Mouse (Mus musculus) intestine, postnatal 0 days (tissue): ENCODE results near the gene Mafb. TPM values are rescaled to one million over a fixed set of nuclear protein-coding genes. Genes with fewer than 3 reads are reported as not detected.
A peak's percentile ranks its signal among the peaks of the same experiment; 100 is the strongest.

Experiments used
- ATAC-seq: fragments of 200-750 bp; cut with Nextera tagmentation; 2 replicates; pipeline ENCODE4 v1.8.0; 2017; ENCODE audit warnings: mild to moderate bottlenecking, moderate TSS enrichment, moderate library complexity
- H3K27ac ChIP-seq: fragments of 300-500 bp; sonication (generic); 2 replicates; pipeline ENCODE4 v1.5.1; 2014; ENCODE audit warnings: mild to moderate bottlenecking, low read depth, low read length, moderate library complexity
- H3K27me3 ChIP-seq: fragments of 300-500 bp; sonication (generic); replicated peaks from 2 replicates; pipeline ENCODE4 v1.6.1; 2014; ENCODE audit warnings: low read length, mixed read lengths; ENCODE audit not compliant: control insufficient read depth, insufficient read depth
- H3K36me3 ChIP-seq: fragments of 300-500 bp; sonication (generic); 2 replicates; pipeline ENCODE4 v1.6.1; 2014; ENCODE audit warnings: mild to moderate bottlenecking, moderate library complexity; ENCODE audit not compliant: control insufficient read depth, insufficient read depth
- H3K4me1 ChIP-seq: fragments of 300-500 bp; sonication (generic); replicated peaks from 2 replicates; pipeline ENCODE4 v1.6.1; 2014; ENCODE audit warnings: antibody characterized with exemption, low read length, mixed read lengths; ENCODE audit not compliant: control insufficient read depth, insufficient read depth
- H3K4me2 ChIP-seq: fragments of 300-500 bp; sonication (generic); replicated peaks from 2 replicates; pipeline ENCODE4 v1.6.1; 2014; ENCODE audit warnings: low read depth, mild to moderate bottlenecking, moderate library complexity
- H3K4me3 ChIP-seq: fragments of 300-500 bp; sonication (generic); 2 replicates; pipeline ENCODE4 v1.5.1; 2014; ENCODE audit warnings: low read depth, low read length
- H3K9ac ChIP-seq: fragments of 300-500 bp; sonication (generic); 2 replicates; pipeline ENCODE4 v1.6.1; 2014; ENCODE audit warnings: mild to moderate bottlenecking, low read depth, low read length
- H3K9me3 ChIP-seq: fragments of 300-500 bp; sonication (generic); 2 replicates; pipeline ENCODE4 v1.6.1; 2016; ENCODE audit warnings: mixed run types; ENCODE audit not compliant: control insufficient read depth
- CTCF ChIP-seq: sonication (generic); IDR thresholded peaks from 2 replicates; pipeline ENCODE4 v1.5.1; 2016; ENCODE audit warnings: low read depth, mild to moderate bottlenecking, control low read depth, antibody characterized with exemption, moderate library complexity
- WGBS: fragments of 180-500 bp; shearing (Covaris S2); extraction: QIAGEN DNeasy Blood & Tissue Kit; methylation state at CpG from one replicate; pipeline ENCODE4 v1.1.7; 2014; 5-methylcytosine and 5-hydroxymethylcytosine counted together
- polyA plus RNA-seq: library from polyadenylated mRNA; unstranded; fragments of >200 nt; fragmentation: Nextera tagmentation; extraction: Ambion mirVana; gene quantifications from 2 replicates; pipeline ENCODE4 v1.2.1, GENCODE M21; 2015

The Mafb gene
- polyA plus RNA-seq, 1 experiment from 2014 or later, result 98.5 TPM

GRCm38 (mm10) chr2:160339595-160339994 lies 27.3 kb downstream of the Mafb start:
- Histone ChIP-seq H3K9me3 (no peaks in the 10 kb centered on the region), H3K9ac (no peak overlapping the region), H3K27ac (peak overlapping the region; percentile 58), H3K4me3 (no peak overlapping the region), H3K27me3 (no peaks in the 10 kb centered on the region), H3K4me1 (no peaks in the 10 kb centered on the region), H3K36me3 (no peaks in the 10 kb centered on the region), H3K4me2 (no peak overlapping the region)
- 66% methylated on average over 5 of the region's 5 CpGs for WGBS
- peak; percentile 65 for ATAC-seq
- TF ChIP-seq CTCF, result no peak

DNA sequence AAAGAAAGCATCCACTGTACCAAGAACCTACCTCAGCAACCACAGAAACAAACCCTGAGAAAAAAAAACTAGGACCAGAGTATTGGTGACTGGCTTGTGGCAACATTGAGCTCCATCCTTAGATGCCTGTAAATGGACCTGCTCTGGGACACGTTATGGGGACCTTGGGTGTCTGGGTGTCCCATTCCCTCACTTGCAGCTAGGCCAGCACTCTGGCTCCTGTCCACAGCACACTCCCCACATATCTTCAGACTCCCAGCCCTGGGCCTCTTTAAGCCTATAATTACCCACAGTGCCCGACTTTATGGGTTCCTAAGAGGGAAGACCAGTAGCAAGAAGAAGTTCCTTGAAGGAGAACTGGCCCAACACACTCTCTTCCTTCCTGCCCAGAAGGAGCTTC lies 30.8 kb downstream of the Mafb start:
- no peak overlapping the region for H3K4me2 ChIP-seq
- no peak for TF ChIP-seq CTCF
- H3K4me1 ChIP-seq, result peaks cover 8% of the 10 kb centered on the region; the same call in 1 of the 2 replicates
- H3K36me3 ChIP-seq, result no peaks in the 10 kb centered on the region
- H3K9me3 ChIP-seq, result no peaks in the 10 kb centered on the region
- ATAC-seq, result no peak
- WGBS, result 38% methylated on average over 2 of the region's 2 CpGs
- no peak overlapping the region; the same call in 1 of the 2 replicates for H3K27ac ChIP-seq
- no peaks in the 10 kb centered on the region for H3K27me3 ChIP-seq
- H3K4me3 ChIP-seq, result no peak overlapping the region
- no peak overlapping the region for H3K9ac ChIP-seq

DNA sequence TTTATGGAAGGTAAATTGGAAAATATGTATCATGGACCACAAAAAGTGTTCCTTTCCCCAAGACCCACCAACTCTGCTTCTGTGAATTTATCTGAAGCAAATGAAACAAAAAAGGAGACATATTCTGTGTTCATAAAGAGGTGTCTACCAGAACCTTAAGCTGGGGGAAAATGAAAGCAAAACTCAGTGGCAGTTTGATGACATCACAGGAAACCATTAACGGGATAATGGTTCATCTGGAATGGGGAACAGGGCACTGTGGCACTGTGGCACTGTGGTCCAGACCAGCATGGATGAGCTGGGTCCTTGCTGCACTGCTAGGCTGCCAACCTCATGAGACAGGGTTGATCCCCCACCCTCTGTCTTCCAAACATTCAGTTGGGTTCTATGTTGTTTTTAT lies 31.8 kb downstream of the Mafb start:
- Histone ChIP-seq H3K9ac (no peak overlapping the region), H3K4me3 (no peak overlapping the region), H3K27ac (no peak overlapping the region; the same call in 1 of the 2 replicates), H3K27me3 (no peaks in the 10 kb centered on the region), H3K4me1 (peaks cover 8% of the 10 kb centered on the region; the same call in 1 of the 2 replicates), H3K36me3 (no peaks in the 10 kb centered on the region), H3K4me2 (no peak overlapping the region), H3K9me3 (no peaks in the 10 kb centered on the region)
- TF ChIP-seq CTCF, result no peak
- WGBS, result 32% methylated on average over 1 of the region's 1 CpGs
- no peak for ATAC-seq

GRCm38 (mm10) chr2:160334111-160334661 lies 32.7 kb downstream of the Mafb start, which contains the start of gene Gm826:
Gene Gm826, minus strand, starts transcription at chr2:160334162.
- Histone ChIP-seq H3K36me3 (no peaks in the 10 kb centered on the region), H3K27me3 (no peaks in the 10 kb centered on the region), H3K4me3 (no peak within 1 kb of the TSS), H3K4me1 (peaks cover 8% of the 10 kb centered on the region; the same call in 1 of the 2 replicates), H3K9ac (no peak within 1 kb of the TSS), H3K9me3 (no peaks in the 10 kb centered on the region), H3K27ac (peak within 1 kb of the TSS; percentile 62), H3K4me2 (no peak within 1 kb of the TSS)
- no peak for ATAC-seq
- no peak for TF ChIP-seq CTCF
- 30% methylated on average over 4 of the region's 4 CpGs for WGBS

DNA sequence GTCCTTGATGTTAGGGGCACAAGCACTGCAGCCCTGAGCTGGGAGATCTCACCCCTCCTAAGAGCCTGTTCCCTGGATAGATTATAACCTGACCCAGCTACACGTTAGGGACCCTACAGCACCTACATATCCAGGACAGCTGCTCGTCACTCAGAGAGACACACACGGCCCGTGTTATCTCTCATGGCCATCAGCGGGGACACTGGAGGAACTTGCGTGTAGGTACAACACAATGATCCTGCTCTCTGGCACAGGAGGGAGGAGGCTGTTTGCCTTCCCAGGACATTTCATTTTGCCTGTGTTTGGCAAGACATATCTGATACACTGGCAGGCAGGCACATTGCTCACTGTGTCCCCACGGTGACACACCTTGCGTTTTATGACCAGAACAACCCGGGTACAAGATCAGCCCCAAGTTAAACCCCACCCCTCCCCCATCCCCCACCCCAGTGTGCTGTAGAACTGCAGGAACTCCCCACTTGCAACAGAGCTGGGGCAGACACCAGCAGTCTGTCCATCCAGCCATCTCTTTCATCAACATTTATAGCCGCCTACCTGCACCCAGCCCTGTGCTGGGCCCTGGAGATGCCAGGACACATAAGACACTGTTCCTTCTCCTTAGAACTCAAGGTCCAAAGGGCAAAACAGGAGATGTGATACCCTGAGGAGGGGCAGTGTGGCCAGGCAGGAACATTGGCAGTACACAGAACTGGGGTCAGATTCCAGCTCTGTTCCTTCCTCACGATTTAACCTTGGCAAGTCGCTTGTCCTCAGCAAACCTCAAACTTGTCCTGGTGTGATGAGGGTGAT lies 34.1 kb downstream of the Mafb start:
- Histone ChIP-seq H3K4me2 (0 out of 2 replicates have a peak overlapping the region, but pooled peaks have one; percentile 18), H3K4me3 (no peak overlapping the region), H3K9me3 (no peaks in the 10 kb centered on the region), H3K27ac (peak overlapping the region; percentile 82), H3K9ac (0 out of 2 replicates have a peak overlapping the region, but pooled peaks have one; percentile 4), H3K4me1 (peaks cover 8% of the 10 kb centered on the region; the same call in 1 of the 2 replicates), H3K36me3 (no peaks in the 10 kb centered on the region), H3K27me3 (no peaks in the 10 kb centered on the region)
- ATAC-seq, result peak; percentile 92
- no peak for TF ChIP-seq CTCF
- 41% methylated on average over 12 of the region's 12 CpGs for WGBS

- no peaks in the 10 kb centered on the region for H3K9me3 ChIP-seq
Measured at GRCm38 (mm10) chr2:160328886-160329285, 38.0 kb downstream of the Mafb start.

More at GRCm38 (mm10) chr2:160328886-160329285, 38.0 kb downstream of the Mafb start:
- Histone ChIP-seq H3K27me3 (no peaks in the 10 kb centered on the region), H3K4me3 (no peak overlapping the region), H3K4me2 (no peak overlapping the region), H3K4me1 (peaks cover 11% of the 10 kb centered on the region; the same call in 1 of the 2 replicates), H3K27ac (no peak overlapping the region), H3K36me3 (no peaks in the 10 kb centered on the region), H3K9ac (no peak overlapping the region)
- 54% methylated on average over 9 of the region's 9 CpGs for WGBS
- TF ChIP-seq CTCF, result no peak
- ATAC-seq, result no peak
